Mouse (Mus musculus) heart, embryonic 14.5 days (tissue): ENCODE results near the gene Slc34a1. TPM values are rescaled to one million over a fixed set of nuclear protein-coding genes. Genes with fewer than 3 reads are reported as not detected.
A peak's percentile ranks its signal among the peaks of the same experiment; 100 is the strongest.
"Not testable (repeated sequence)": the region's sequence is repeated elsewhere in the genome, so short reads cannot be mapped to it uniquely, and the experiment has no call there.

ENCODE experiments used
- ATAC-seq: fragments of 200-750 bp; cut with Nextera tagmentation; 2 replicates; pipeline ENCODE4 v1.8.0; 2017; ENCODE audit warnings: low read depth, moderate TSS enrichment; ENCODE audit not compliant: insufficient number of reproducible peaks, insufficient read depth, low FRiP score
- H3K27ac ChIP-seq, 2 experiments: fragments of 200-500 bp in 1 of 2; fragments of 300-500 bp in 1 of 2; sonication (generic) in 1 of 2; replicated peaks in 1 of 2; 2 replicates each; pipeline ENCODE4 v1.5.1; 2012 to 2014; ENCODE audit warnings: low read depth in 2 of 2, low read length in 2 of 2, control low read depth in 1 of 2, mild to moderate bottlenecking in 1 of 2, mixed read lengths in 1 of 2; ENCODE audit not compliant: control insufficient read depth in 1 of 2, insufficient read depth in 1 of 2
- H3K27me3 ChIP-seq: fragments of 300-500 bp; sonication (generic); 2 replicates; pipeline ENCODE4 v1.6.1; 2014; ENCODE audit warnings: mild to moderate bottlenecking, low read length, control low read depth; ENCODE audit not compliant: control insufficient read depth, insufficient read depth
- H3K36me3 ChIP-seq: fragments of 300-500 bp; sonication (generic); 2 replicates; pipeline ENCODE4 v1.6.1; 2014; ENCODE audit warnings: mild to moderate bottlenecking, control low read depth, low read length, mixed read lengths; ENCODE audit not compliant: control insufficient read depth, insufficient read depth
- H3K4me1 ChIP-seq, 2 experiments: fragments of 200-500 bp in 1 of 2; fragments of 300-500 bp in 1 of 2; sonication (generic) in 1 of 2; 2 replicates each; pipeline ENCODE4 v1.6.1; 2012 to 2014; ENCODE audit warnings: low read length in 2 of 2, control low read depth in 1 of 2, mixed read lengths in 1 of 2; ENCODE audit not compliant: control insufficient read depth in 2 of 2, insufficient read depth in 2 of 2
- H3K4me2 ChIP-seq: fragments of 300-500 bp; sonication (generic); 2 replicates; pipeline ENCODE4 v1.6.1; 2014; ENCODE audit warnings: mild to moderate bottlenecking, low read length
- H3K4me3 ChIP-seq, 2 experiments: fragments of 200-500 bp in 1 of 2; fragments of 300-500 bp in 1 of 2; sonication (generic) in 1 of 2; 2 replicates each; pipeline ENCODE4 v1.5.1; 2012 to 2014; ENCODE audit warnings: low read length in 2 of 2, mild to moderate bottlenecking in 2 of 2, control low read depth in 1 of 2, low read depth in 1 of 2, moderate library complexity in 1 of 2; ENCODE audit not compliant: control insufficient read depth in 1 of 2, insufficient read depth in 1 of 2
- H3K9ac ChIP-seq: fragments of 300-500 bp; sonication (generic); 2 replicates; pipeline ENCODE4 v1.6.1; 2014; ENCODE audit warnings: mild to moderate bottlenecking, low read length
- H3K9me3 ChIP-seq: fragments of 300-500 bp; sonication (generic); 2 replicates; pipeline ENCODE4 v1.6.1; 2016; ENCODE audit warnings: low read length, control low read depth; ENCODE audit not compliant: control insufficient read depth
- WGBS: fragments of 180-500 bp; shearing (Covaris S2); extraction: QIAGEN DNeasy Blood & Tissue Kit; methylation state at CpG from one replicate; pipeline ENCODE4 v1.1.7; 2014; 5-methylcytosine and 5-hydroxymethylcytosine counted together
- polyA plus RNA-seq: library from polyadenylated mRNA; unstranded; fragments of >200 nt; fragmentation: Nextera tagmentation; extraction: Ambion mirVana; gene quantifications from 2 replicates; pipeline ENCODE4 v1.2.1, GENCODE M21; 2014

Slc34a1 gene
- polyA plus RNA-seq, 1 experiment from 2014 or later, result not detected

GRCm38 (mm10) chr13:55431889-55432685, 34.1 kb downstream of the Slc34a1 start:
- Histone ChIP-seq H3K36me3 (no peaks in the 10 kb centered on the region), H3K9me3 (0 out of 2 replicates have a peak, but pooled peaks cover 2% of the 10 kb centered on the region), H3K9ac (no peak overlapping the region), H3K27me3 (0 out of 2 replicates have a peak, but pooled peaks cover 7% of the 10 kb centered on the region), H3K4me2 (no peak overlapping the region), H3K27ac (no peak overlapping the region), H3K4me3 (no peak overlapping the region), H3K4me1 (no peaks in the 10 kb centered on the region)
- 64% methylated on average over 10 of the region's 10 CpGs for WGBS
- ATAC-seq, result no peak

GRCm38 (mm10) chr13:55437111-55437629, 39.2 kb downstream of the Slc34a1 start:
- 77% methylated on average over 13 of the region's 15 CpGs for WGBS
- not testable (repeated sequence) for H3K36me3 ChIP-seq, H3K9ac ChIP-seq, H3K27ac ChIP-seq, H3K4me3 ChIP-seq, H3K4me1 ChIP-seq, H3K4me2 ChIP-seq, ATAC-seq, H3K9me3 ChIP-seq, H3K27me3 ChIP-seq

- Histone ChIP-seq H3K9ac (peak overlapping the region; percentile 62; the same call in 1 of the 2 replicates), H3K27me3 (no peaks in the 10 kb centered on the region), H3K27ac (peak overlapping the region in 1 of 2 experiments; percentile 93; a peak in 2 of 4 replicates), H3K4me3 (peak overlapping the region; percentile 78 to 95; a peak in 3 of 4 replicates), H3K4me2 (peak overlapping the region; percentile 74), H3K36me3 (no peaks in the 10 kb centered on the region), H3K9me3 (no peaks in the 10 kb centered on the region), H3K4me1 (peaks cover 4 to 21% of the 10 kb centered on the region in 2 experiments)
- ATAC-seq, result no peak
- 39% methylated on average over 9 of the region's 9 CpGs for WGBS
Observed at GRCm38 (mm10) chr13:55443799-55444285, 45.9 kb downstream of the Slc34a1 start.

GRCm38 (mm10) chr13:55444286-55444936, 46.4 kb downstream of the Slc34a1 start:
- H3K9ac ChIP-seq, result peak overlapping the region; percentile 62
- H3K9me3 ChIP-seq, result no peaks in the 10 kb centered on the region
- peak; percentile 64 for ATAC-seq
- H3K27me3 ChIP-seq, result no peaks in the 10 kb centered on the region
- H3K4me1 ChIP-seq, result peaks cover 4 to 21% of the 10 kb centered on the region in 2 experiments
- peak overlapping the region; percentile 78 to 95 for H3K4me3 ChIP-seq
- WGBS, result 1% methylated on average over 32 of the region's 33 CpGs
- peak overlapping the region; percentile 74 for H3K4me2 ChIP-seq
- H3K36me3 ChIP-seq, result peaks cover under 1% of the 10 kb centered on the region; the same call in 1 of the 2 replicates
- peak overlapping the region; percentile 93 to 99 for H3K27ac ChIP-seq

GRCm38 (mm10) chr13:55444937-55445315, 46.9 kb downstream of the Slc34a1 start, which contains the start of gene Grk6:
Gene Grk6 (plus strand): TSS chr13:55445072.
- peaks cover 4 to 26% of the 10 kb centered on the region in 2 experiments for H3K4me1 ChIP-seq
- peak within 1 kb of the TSS; percentile 93 to 99 for H3K27ac ChIP-seq
- H3K4me2 ChIP-seq, result peak within 1 kb of the TSS; percentile 89
- WGBS, result under 1% methylated on average over 34 of the region's 35 CpGs
- peak; percentile 97 for ATAC-seq
- peak within 1 kb of the TSS; percentile 78 to 95 for H3K4me3 ChIP-seq
- H3K36me3 ChIP-seq, result peaks cover 4% of the 10 kb centered on the region; the same call in 1 of the 2 replicates
- peak within 1 kb of the TSS; percentile 94 for H3K9ac ChIP-seq
- no peaks in the 10 kb centered on the region for H3K27me3 ChIP-seq
- H3K9me3 ChIP-seq, result no peaks in the 10 kb centered on the region

GRCm38 (mm10) chr13:55445361-55446091, 47.5 kb downstream of the Slc34a1 start:
- ATAC-seq, result no peak
- 1% methylated on average over 64 of the region's 66 CpGs for WGBS
- Histone ChIP-seq H3K9me3 (no peaks in the 10 kb centered on the region), H3K27me3 (no peaks in the 10 kb centered on the region), H3K4me1 (peaks cover 4 to 28% of the 10 kb centered on the region in 2 experiments), H3K27ac (peak overlapping the region; percentile 91 to 93), H3K36me3 (peaks cover 10% of the 10 kb centered on the region), H3K4me2 (peak overlapping the region; percentile 89), H3K4me3 (peak overlapping the region; percentile 78 to 95), H3K9ac (peak overlapping the region; percentile 94)
